Mouse (Mus musculus) activated CD4-positive, CD25-positive, alpha-beta regulatory T cell, adult 4 months (primary cell): ENCODE data around the gene Syne1. TPM values are rescaled to one million over a fixed set of nuclear protein-coding genes. Genes with fewer than 3 reads are reported as not detected.
"Not testable (repeated sequence)": the region's sequence is repeated elsewhere in the genome, so short reads cannot be mapped to it uniquely, and the experiment has no call there.

Experiments used
- ATAC-seq: one replicate; pipeline ENCODE4 v1.8.0; 2017
- polyA plus RNA-seq, 2 experiments: library from polyadenylated mRNA; unstranded; fragments of 100-300 nt; shearing (Covaris generic); gene quantifications; one replicate each; pipeline ENCODE4 v1.2.1; 2017

Gene Syne1
- polyA plus RNA-seq, 2 experiments from 2014 or later: 14.7 to 17.8 TPM

- no peak for ATAC-seq
Measured at GRCm38 (mm10) chr10:5515330-5515729, 36.0 kb downstream of the Syne1 start.

DNA sequence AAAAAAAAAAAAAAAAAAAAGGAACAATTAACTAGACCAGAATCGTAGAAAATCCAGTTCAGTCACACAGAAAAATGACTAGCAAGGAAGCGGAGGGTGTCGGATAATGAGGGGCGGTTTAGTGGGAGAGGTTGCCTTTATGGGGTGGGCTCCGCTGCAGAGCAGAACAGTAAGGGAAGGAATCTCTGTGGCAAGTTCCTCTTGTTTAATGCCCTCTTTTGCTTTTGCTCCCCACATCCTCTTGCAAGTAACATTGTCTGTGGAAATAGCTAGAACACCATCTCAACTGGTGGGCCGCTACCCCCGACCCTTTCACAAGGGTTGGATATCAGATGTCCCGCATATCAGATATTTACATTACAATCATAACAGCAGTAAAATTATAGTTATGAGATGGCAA, 37.1 kb downstream of the Syne1 start:
- no peak for ATAC-seq

- ATAC-seq: no peak
Measured at GRCm38 (mm10) chr10:5512285-5512684, 39.0 kb downstream of the Syne1 start.

GRCm38 (mm10) chr10:5511403-5511802, 39.9 kb downstream of the Syne1 start:
- ATAC-seq: no peak

DNA sequence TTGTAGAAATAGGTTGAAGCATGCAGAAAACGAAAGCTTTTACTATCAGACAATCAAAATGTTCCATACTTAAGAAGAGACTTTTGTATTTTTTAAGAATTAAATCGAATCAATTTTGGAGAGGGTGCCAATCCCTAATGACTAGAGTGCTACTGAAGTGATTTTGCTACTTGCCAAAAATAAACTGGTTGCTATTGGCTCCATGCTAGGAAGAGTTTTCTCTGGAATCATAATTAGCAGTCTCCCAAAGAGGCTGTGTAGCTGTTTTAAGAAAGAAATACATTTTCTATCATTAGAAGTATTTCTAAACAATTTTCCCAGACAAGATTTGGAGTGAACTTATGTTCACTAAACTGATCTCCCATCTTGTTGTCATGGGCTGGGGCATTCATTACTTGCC, 43.8 kb downstream of the Syne1 start:
- no peak for ATAC-seq

DNA sequence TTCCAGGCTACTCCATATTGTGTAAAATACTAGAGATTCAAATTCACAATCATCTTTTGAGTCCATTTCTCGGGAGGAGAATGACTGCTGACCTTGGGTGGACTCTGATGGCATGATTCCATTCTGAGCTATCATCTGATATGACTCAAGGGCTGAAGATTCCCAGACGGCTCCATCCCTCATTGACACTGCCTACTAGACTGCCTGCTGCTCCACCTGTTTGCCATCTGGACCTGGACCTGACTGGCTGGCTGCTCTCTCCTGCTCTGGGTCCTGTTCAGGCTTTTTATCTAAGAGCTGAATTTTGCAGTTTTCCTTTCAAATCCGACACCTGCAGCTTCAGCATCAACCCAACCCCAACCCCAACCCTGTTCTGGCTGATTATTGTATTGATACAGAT, 46.5 kb downstream of the Syne1 start:
- ATAC-seq: no peak

- no peak for ATAC-seq
Measured at GRCm38 (mm10) chr10:5503909-5504308, 47.4 kb downstream of the Syne1 start.

GRCm38 (mm10) chr10:5499684-5500369, 51.5 kb downstream of the Syne1 start:
- ATAC-seq: not testable (repeated sequence)

- ATAC-seq: no peak
Measured at GRCm38 (mm10) chr10:5497859-5498258, 53.4 kb downstream of the Syne1 start.

GRCm38 (mm10) chr10:5491050-5491449, 60.2 kb downstream of the Syne1 start:
- no peak for ATAC-seq

- no peak for ATAC-seq
Measured at GRCm38 (mm10) chr10:5490029-5490428, 61.3 kb downstream of the Syne1 start.

- ATAC-seq: no peak
Measured at GRCm38 (mm10) chr10:5488097-5488496, 63.2 kb downstream of the Syne1 start.

- no peak for ATAC-seq
Measured at GRCm38 (mm10) chr10:5480552-5481550, 70.4 kb downstream of the Syne1 start.

DNA sequence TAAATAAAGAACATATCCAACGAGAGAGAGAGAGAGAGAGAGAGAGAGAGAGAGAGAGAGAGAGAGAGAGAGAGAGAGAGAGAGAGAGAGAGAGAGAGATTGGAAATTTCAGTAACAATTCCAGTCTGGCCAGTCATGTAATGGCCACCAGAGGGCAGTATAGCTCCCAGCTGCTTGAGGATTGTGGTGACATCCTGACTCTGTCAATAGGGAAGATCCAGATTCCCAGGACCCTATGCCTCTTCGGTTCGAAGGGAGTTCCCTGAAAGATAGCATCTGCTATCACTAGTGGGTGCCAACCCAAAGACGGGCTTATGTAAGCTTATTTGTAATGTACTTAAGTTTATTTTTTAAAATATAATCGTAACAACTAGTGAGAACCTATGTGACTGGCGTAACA, 71.2 kb downstream of the Syne1 start:
- peak; percentile 63 for ATAC-seq

- ATAC-seq: no peak
Measured at GRCm38 (mm10) chr10:5468638-5469037, 82.6 kb downstream of the Syne1 start.

DNA sequence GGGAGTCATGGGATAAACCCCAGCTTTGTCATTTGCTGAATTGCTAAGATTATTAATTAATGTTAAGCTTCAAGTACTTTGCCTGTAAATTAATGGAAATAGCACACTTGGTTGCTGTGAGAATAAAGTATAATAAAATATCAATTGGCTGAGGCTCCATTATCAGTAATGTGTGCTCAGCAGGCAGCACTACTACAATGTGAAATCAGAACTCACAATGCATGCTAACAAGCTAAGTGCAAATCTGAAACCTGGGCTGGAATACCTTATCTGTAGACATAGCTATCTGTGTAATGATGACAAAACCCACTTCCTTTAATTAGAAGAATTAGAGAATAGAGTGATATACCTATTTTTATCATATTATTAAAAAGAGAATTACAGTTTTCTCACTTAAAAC, 97.5 kb downstream of the Syne1 start:
- no peak for ATAC-seq

GRCm38 (mm10) chr10:5449944-5450343, 101.3 kb downstream of the Syne1 start:
- no peak for ATAC-seq

DNA sequence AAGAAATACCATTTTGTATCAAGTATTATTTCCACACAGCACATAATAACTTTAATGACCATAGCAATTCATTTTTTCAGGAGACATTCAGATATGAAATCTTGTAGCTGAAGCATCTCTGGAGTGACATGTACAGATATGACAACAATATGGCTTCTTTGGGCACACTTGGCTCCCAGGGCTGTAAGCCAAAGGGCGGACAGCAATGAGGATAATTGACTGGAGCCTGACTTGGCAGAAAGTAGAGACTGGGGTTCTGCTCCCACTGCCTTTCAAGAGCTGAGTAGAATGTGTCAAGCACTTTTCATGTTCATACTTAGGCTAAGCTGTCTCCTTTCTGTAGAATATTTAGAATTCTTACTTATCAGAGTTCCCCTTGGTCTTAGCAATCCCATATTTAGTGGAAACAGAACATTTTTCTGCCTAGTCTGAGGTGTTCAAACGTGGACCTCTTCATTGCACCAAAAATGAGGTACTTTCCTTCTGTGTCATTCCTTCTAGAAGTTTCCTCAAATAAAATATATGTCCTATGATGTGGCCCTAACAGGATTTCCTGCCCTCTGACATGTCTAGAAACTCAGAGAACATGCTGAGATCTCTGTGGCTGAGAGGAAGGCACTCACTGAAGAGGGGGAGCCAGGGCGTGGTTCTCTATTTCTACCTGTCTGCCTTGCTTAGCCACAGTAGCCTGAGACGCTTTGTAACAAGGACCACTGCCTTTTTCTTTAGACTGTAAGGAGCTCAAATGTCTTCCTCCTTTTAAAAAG, 103.1 kb downstream of the Syne1 start:
- peak; percentile 82 for ATAC-seq

DNA sequence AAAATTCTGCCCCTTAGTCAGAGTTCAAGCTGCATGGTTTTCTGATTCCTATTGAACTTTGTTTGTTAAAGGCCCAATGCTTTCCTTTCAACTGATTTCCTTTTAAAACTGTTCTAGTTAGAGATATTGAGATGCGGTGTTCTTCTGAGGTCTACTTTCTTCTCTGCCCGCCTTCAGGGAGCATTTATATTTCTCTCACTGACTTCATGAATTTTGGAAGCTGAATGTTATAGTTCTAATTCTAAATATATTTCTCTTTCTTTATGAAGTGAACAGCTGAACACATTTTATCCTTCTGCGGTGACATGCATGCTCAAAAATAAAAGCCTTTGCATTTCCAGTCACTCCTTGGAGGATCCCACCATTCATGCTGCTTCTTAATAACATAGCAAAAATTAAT, 106.0 kb downstream of the Syne1 start:
- no peak for ATAC-seq

DNA sequence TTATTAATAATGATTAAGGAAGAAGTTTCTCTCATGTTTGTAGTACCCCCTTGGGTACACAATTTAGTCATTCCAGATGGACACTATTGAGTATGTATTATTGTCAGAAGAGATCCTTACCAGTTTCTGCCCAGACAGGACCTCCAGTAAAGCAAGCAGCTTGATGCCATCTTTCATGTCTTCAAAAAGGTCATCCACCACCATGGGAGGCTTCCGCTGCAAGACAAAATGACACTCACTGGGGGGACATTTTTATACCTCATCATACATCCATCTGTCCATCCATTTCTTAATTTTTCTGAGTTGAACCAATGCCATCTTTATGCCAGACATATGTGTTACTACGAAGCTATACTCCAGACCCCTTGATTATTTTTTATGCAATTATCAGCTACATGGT, 108.3 kb downstream of the Syne1 start:
- ATAC-seq: no peak

DNA sequence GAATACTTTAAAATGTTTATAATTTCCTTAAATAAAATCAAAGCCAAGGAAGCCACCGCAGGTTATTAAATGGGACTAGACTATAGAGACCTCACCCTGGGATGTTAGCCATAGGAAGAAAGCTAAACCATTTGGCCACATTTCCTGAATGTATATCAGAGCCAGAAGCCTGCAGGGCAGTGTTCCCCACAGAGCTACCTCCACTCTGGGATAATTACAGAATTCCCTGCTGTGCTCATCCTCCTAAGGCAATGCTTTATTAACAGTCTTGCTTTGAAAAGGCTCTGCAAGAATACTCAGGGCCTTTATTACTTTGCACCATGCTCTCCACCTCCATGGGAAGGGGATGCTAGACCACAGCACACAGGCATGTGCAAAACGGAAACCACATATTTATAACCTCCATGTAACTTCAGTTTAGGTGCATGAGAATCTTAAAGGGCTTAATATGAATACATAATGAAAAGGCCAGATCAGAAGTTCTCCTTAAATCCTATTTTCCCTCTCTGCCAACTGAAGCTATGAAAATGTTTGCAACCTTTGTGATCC, 111.4 kb downstream of the Syne1 start:
- no peak for ATAC-seq

DNA sequence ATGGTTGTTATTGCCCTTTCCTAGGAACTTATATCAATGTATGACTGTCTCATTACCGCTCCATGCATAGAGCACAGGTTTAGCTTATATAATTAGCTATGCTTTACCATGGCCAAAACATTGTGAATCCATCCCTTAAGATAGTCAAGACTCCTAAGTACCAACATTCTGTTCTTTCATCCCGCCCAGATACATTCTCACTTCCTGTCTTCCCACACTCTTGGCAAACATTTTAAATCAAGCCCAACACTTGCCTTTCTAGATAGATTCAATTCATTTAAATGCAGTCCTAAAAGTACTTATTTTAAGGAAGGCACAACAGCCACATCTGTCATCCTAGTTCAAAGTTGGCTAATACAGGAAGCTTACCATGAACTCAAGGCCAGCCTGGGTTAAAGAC, 113.5 kb downstream of the Syne1 start:
- ATAC-seq: no peak

DNA sequence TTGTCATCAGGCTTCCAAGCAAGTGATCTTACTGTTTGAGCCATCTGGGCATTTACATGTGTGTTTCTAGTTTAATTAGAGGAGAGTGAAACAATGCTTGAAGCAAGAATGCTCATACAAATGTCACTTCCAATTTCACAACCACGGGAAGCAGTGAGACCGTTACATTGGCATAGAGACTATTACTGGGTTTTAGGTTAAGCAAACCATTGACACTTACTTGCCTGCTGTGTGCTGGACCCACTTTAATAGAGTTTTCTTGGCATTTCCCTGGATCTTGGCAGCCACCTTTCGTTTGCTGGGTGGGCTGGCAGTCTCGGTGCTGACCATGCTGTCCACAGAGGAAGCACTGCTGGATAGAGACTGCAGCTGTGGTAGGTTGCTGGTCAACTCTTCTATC, 127.3 kb downstream of the Syne1 start:
- no peak for ATAC-seq
